Mouse (Mus musculus): Measurements from ENCODE around the gene Olfr427.
"Not testable (repeated sequence)": the region's sequence is repeated elsewhere in the genome, so short reads cannot be mapped to it uniquely, and the experiment has no call there.

DNA sequence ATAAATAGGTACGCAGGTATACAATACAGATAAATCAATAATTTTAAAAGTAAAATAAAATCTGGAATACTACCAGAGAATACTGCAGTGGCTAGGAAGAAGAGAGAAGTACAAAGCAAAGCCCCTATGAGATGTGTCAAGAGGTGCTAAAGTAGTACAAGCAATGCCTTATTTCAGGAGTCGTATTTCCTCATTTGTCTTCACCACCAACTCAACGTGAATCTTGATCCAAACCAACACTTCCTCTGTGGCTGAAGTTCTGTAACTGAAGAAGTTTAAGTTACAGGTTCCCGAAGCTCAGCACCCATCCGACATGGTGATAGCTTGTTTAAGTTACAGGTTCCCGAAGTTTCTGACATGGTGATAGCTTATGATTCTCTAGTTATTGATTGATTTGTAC is 48.5 kb upstream of the Olfr427 start:
- not testable (repeated sequence) for TF ChIP-seq EP300 (IDR thresholded peaks at IDR 0.05; ENCODE audit: insufficient read depth, low read depth, low read length); POLR2A (IDR thresholded peaks at IDR 0.05; ENCODE audit: insufficient read depth, low read depth, low read length); CTCF (IDR thresholded peaks at IDR 0.05)

Data from heart, adult 2 months (tissue).